Mouse (Mus musculus) olfactory bulb, adult 2 months (tissue): ENCODE data around the gene Gm10643. TPM values are rescaled to one million over a fixed set of nuclear protein-coding genes. Genes with fewer than 3 reads are reported as not detected.
A peak's percentile ranks its signal among the peaks of the same experiment; 100 is the strongest.

Source experiments
- H3K27ac ChIP-seq: fragments of 200-500 bp; 2 replicates; pipeline ENCODE4 v1.5.1; 2012; ENCODE audit warnings: low read depth, low read length; ENCODE audit not compliant: insufficient read depth
- H3K4me1 ChIP-seq: fragments of 200-500 bp; 2 replicates; pipeline ENCODE4 v1.6.1; 2012; ENCODE audit warnings: low read length; ENCODE audit not compliant: control insufficient read depth, insufficient read depth
- H3K4me3 ChIP-seq: fragments of 200-500 bp; 2 replicates; pipeline ENCODE4 v1.5.1; 2012; ENCODE audit warnings: mild to moderate bottlenecking, low read depth, low read length, moderate library complexity; ENCODE audit not compliant: insufficient read depth
- CTCF ChIP-seq: fragments of 200-500 bp; IDR thresholded peaks from 2 replicates; pipeline ENCODE4 v1.5.1; 2012; ENCODE audit warnings: low read depth, mild to moderate bottlenecking, low read length, moderate library complexity; ENCODE audit not compliant: insufficient read depth
- POLR2A ChIP-seq: fragments of 200-500 bp; IDR thresholded peaks from 2 replicates; pipeline ENCODE4 v1.6.1; 2012; ENCODE audit warnings: mild to moderate bottlenecking, low read depth, low read length, moderate library complexity; ENCODE audit not compliant: insufficient read depth
- WGBS: fragments of 180-500 bp; shearing (Covaris S2); methylation state at CpG from one replicate; pipeline ENCODE4 v1.1.7; 2018; 5-methylcytosine and 5-hydroxymethylcytosine counted together
- polyA plus RNA-seq: library from polyadenylated mRNA; stranded (reverse); fragments of >200 nt; gene quantifications from 2 replicates; pipeline ENCODE4 v1.2.4, GENCODE M21; 2012; ENCODE audit warnings: low replicate concordance; ENCODE audit not compliant: missing spikeins, insufficient read depth, insufficient read length

The Gm10643 gene
- polyA plus RNA-seq, 1 experiment: not detected

- Histone ChIP-seq H3K27ac (peak overlapping the region; percentile 73; the same call in 1 of the 2 replicates), H3K4me3 (peak overlapping the region; percentile 86), H3K4me1 (peaks cover 33% of the 10 kb centered on the region)
- under 1% methylated on average over 56 of the region's 58 CpGs for WGBS
- TF ChIP-seq CTCF: no peak
- TF ChIP-seq POLR2A: no peak
Observed at GRCm38 (mm10) chr8:84067047-84067573, 2.2 kb upstream of the Gm10643 start.

DNA sequence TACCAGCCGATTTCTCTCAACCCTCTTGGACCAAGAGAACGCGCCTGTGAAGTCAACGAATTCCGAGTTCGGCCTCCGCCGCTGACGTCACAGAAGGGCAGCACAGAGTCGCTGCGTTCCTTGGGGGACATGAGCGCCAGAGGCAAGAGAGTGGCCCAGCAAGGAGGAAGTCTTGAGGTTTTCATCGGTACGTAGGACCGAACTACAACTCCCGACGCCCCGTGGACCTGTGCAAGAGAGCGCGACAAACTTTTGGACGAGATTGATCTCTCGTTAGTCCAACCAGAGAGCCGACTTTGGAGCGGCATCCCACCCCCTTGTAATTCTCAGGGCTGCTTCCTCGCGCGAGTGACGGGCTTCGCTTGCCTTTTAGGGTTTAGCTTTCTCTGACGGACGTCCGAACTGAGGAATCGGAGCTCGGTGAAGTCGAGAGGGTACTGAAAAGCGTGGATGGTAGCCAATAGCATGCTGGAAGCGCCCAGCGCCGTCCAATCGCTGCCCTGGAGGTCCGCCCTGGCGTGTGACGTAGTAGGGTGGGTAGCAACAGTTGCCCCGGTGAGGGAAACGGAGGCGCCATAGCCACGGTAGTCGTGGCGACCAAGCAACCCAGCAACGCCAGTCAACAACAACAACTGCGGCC, 1.5 kb upstream of the Gm10643 start, which contains the start of gene Rfx1:
Gene Rfx1, plus strand, starts transcription at position 544 of the 640 bp plus-strand sequence.
- TF ChIP-seq CTCF (no peak), POLR2A (peak; percentile 65)
- WGBS: under 1% methylated on average over 51 of the region's 51 CpGs
- peak within 1 kb of the TSS; percentile 86 for H3K4me3 ChIP-seq
- H3K27ac ChIP-seq: peak within 1 kb of the TSS; percentile 90
- H3K4me1 ChIP-seq: peaks cover 26% of the 10 kb centered on the region

GRCm38 (mm10) chr8:84065457-84066072, 628 bp upstream of the Gm10643 start:
- WGBS: 9% methylated on average over 5 of the region's 5 CpGs
- H3K4me1 ChIP-seq: peaks cover 20% of the 10 kb centered on the region
- peak overlapping the region; percentile 90 for H3K27ac ChIP-seq
- TF ChIP-seq CTCF (no peak), POLR2A (no peak)
- peak overlapping the region; percentile 82 for H3K4me3 ChIP-seq

DNA sequence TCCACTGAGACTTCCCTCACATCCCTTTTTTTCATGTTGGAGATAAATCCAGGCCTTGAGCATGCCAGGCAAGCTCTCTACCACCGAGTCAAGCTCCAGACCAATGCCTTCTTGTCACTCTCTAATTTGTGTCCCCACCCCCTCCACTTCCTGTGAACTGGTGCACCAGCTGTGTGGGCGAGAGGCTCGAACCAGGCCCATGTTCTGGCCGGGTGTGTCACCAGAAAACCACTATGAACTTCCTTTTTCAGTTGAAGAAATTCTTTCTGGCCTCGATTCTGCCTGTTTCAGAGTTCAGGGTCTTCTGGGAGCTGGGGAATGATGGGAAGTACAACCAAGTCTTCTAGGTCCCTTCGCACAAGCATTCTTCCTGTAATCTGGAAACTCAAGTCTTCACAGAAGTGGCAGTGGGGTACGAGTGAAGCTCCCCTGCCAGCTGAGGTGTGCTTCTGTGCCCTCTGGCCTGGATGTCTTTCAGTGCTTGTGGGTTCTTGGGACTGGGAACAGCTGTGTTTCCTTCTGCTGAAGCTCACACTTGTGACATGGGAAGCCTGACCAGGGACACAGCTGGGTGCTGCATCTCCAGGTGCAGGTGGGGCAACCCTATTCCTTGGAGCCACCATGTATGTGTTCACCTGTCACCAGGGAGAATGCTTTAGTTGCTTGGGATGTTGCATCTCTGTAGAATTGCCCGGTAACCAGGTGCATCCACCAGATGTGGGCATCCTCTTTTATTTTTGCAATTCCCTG, 901 bp downstream of the Gm10643 start:
- WGBS: 77% methylated on average over 8 of the region's 8 CpGs
- Histone ChIP-seq H3K4me1 (peaks cover 8% of the 10 kb centered on the region), H3K4me3 (no peak overlapping the region), H3K27ac (no peak overlapping the region)
- TF ChIP-seq POLR2A: no peak

DNA sequence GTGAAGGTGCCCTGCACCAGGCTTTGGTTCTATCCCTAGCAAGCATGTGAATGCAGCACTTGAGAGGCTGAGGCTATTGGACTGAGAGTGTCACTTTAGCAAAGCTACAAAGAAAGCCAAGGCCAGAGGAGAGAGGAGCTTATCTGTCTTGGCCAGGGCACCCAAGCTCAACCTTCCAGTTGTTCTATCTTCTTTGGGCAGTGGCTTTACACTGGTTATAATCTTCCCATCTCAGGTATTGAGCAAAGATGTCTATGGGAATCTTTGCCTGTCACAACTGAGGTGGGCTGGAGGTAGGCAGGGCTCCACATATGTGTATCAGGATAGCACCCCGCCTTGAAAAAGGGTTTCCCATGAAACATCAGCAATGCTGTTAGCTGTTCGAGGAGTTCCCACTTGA, 4.7 kb downstream of the Gm10643 start:
- 91% methylated on average over 2 of the region's 2 CpGs for WGBS
- TF ChIP-seq POLR2A: no peak
- H3K4me3 ChIP-seq: no peak overlapping the region
- H3K27ac ChIP-seq: no peak overlapping the region
- no peaks in the 10 kb centered on the region for H3K4me1 ChIP-seq

GRCm38 (mm10) chr8:84059226-84059625, 5.7 kb downstream of the Gm10643 start:
- Histone ChIP-seq H3K4me1 (no peaks in the 10 kb centered on the region), H3K27ac (no peak overlapping the region), H3K4me3 (no peak overlapping the region)
- 92% methylated on average over 2 of the region's 2 CpGs for WGBS
- TF ChIP-seq POLR2A (no peak), CTCF (no peak)

- 94% methylated on average over 1 of the region's 1 CpGs for WGBS
- H3K4me3 ChIP-seq: no peak overlapping the region
- TF ChIP-seq POLR2A: no peak
- no peak for TF ChIP-seq CTCF
- no peaks in the 10 kb centered on the region for H3K4me1 ChIP-seq
- no peak overlapping the region for H3K27ac ChIP-seq
Observed at GRCm38 (mm10) chr8:84057827-84058226, 7.1 kb downstream of the Gm10643 start.

GRCm38 (mm10) chr8:84053229-84053628, 11.7 kb downstream of the Gm10643 start:
- H3K4me1 ChIP-seq: no peaks in the 10 kb centered on the region
- no peak for TF ChIP-seq POLR2A
- no peak for TF ChIP-seq CTCF
- H3K4me3 ChIP-seq: no peak overlapping the region
- no peak overlapping the region for H3K27ac ChIP-seq
- 95% methylated on average over 5 of the region's 5 CpGs for WGBS

DNA sequence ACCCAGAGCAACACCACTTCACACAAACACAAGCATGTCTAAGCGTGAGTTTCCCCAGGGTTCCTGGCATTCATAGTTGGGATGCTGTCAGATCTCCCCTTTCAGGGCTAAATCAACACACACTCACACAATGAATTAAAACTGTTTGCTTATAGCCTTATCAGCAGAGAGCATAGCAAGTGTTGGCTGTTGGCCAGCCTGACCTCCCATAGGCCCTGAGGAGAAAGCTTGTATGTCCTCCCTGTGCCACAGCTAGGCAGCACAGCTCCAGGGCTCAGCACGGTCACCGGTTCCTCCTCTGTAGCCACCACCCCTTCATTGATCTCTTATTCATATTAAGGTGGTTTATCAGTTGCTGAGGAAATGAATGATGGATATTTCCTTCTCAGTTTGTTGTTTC, 12.2 kb downstream of the Gm10643 start:
- H3K4me3 ChIP-seq: no peak overlapping the region
- H3K27ac ChIP-seq: no peak overlapping the region
- WGBS: 81% methylated on average over 3 of the region's 3 CpGs
- TF ChIP-seq CTCF: no peak
- TF ChIP-seq POLR2A: no peak
- H3K4me1 ChIP-seq: no peaks in the 10 kb centered on the region
